Mouse (Mus musculus): ENCODE results near the gene BC003965. TPM values are rescaled to one million over a fixed set of nuclear protein-coding genes. Genes with fewer than 3 reads are reported as not detected.
A peak's percentile ranks its signal among the peaks of the same experiment; 100 is the strongest.

The BC003965 gene
- 35.5 and 35.7 TPM in 2 replicates for polyA plus RNA-seq (2016; fragmentation: Nextera tagmentation; extraction: Ambion mirVana)

DNA sequence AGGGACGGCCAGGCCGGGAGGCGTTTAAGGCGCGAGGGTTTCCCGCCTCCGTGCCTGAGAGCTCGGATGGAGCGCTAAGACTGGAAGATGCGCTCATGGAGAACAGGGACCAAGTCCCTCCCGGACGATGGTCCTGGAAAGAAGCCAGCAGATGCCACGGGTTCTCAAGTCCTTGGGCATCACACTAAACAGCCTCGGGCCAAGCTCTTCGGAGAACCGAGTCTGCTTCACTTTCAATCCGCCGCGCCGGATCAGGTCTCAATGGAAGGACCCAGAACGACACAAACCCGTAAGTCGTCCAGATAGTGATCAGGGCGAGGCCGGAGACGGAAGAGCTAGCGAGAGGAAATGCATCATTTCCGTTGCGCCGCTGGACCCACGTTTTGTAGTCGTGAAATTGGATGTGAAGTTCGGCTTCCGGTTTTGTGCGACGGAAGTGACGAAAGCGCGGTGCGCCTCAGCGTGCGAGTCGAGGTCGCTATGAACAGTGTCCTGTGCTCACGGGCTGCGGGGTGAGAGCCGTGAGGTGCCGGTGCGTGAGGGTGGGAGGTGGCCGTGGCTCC lies at the start of gene BC003965:
Gene BC003965 (plus strand): TSS at position 426 of the 563 bp plus-strand sequence.
- H3K4me3 ChIP-seq (replicated peaks) = peak within 1 kb of the TSS; percentile 97
- under 1% methylated on average over 50 of the region's 50 CpGs for WGBS
- H3K4me1 ChIP-seq (replicated peaks) = peaks cover 20% of the 10 kb centered on the region
- no peaks in the 10 kb centered on the region for H3K9me3 ChIP-seq
- peak within 1 kb of the TSS; percentile 73 for H3K9ac ChIP-seq (replicated peaks)
- peaks cover 4% of the 10 kb centered on the region; the same call in 1 of the 2 replicates for H3K27me3 ChIP-seq
- peak within 1 kb of the TSS; percentile 99 for H3K4me2 ChIP-seq
- ATAC-seq (ENCODE audit: insufficient number of reproducible peaks, insufficient read depth, low FRiP score, low TSS enrichment, low read depth) = peak; percentile 78
- H3K36me3 ChIP-seq = peaks cover 4% of the 10 kb centered on the region
- H3K27ac ChIP-seq = peak within 1 kb of the TSS; percentile 83

GRCm38 (mm10) chr17:25135622-25136021 lies 48.7 kb upstream of the BC003965 start:
- H3K4me3 ChIP-seq (replicated peaks) = no peak overlapping the region
- H3K9me3 ChIP-seq = no peaks in the 10 kb centered on the region
- H3K27ac ChIP-seq = no peak overlapping the region
- no peak for ATAC-seq (ENCODE audit: insufficient number of reproducible peaks, insufficient read depth, low FRiP score, low TSS enrichment, low read depth)
- peaks cover 9% of the 10 kb centered on the region for H3K36me3 ChIP-seq
- WGBS = 84% methylated on average over 6 of the region's 6 CpGs
- no peak overlapping the region for H3K9ac ChIP-seq (replicated peaks)
- H3K4me1 ChIP-seq (replicated peaks) = peaks cover 10% of the 10 kb centered on the region
- no peak overlapping the region for H3K4me2 ChIP-seq
- no peaks in the 10 kb centered on the region for H3K27me3 ChIP-seq

DNA sequence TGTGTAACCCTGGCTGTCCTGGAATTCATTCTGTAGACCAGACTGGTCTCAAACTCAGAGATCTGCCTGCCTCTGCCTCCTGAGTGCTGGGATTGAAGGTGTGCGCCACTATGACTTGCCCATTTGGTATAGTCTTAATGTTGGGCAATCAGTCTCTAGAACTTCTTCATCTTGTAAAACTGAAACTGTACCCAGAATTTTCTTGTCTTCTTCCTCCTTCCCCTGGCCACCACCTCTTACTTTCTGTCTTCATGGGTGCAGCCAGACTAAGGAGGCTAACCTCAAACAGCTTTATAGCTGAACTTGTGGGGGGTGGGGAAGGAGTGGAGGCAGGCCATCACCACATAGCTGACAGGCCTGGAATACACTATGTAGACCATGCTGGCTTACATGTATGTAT lies 45.6 kb upstream of the BC003965 start:
- Histone ChIP-seq H3K4me2 (no peak overlapping the region), H3K27me3 (no peaks in the 10 kb centered on the region), H3K9me3 (no peaks in the 10 kb centered on the region), H3K9ac (replicated peaks) (no peak overlapping the region), H3K27ac (no peak overlapping the region), H3K36me3 (peaks cover 14% of the 10 kb centered on the region), H3K4me3 (replicated peaks) (no peak overlapping the region), H3K4me1 (replicated peaks) (peaks cover 10% of the 10 kb centered on the region)
- no peak for ATAC-seq (ENCODE audit: insufficient number of reproducible peaks, insufficient read depth, low FRiP score, low TSS enrichment, low read depth)
- WGBS = 92% methylated on average over 1 of the region's 1 CpGs

DNA sequence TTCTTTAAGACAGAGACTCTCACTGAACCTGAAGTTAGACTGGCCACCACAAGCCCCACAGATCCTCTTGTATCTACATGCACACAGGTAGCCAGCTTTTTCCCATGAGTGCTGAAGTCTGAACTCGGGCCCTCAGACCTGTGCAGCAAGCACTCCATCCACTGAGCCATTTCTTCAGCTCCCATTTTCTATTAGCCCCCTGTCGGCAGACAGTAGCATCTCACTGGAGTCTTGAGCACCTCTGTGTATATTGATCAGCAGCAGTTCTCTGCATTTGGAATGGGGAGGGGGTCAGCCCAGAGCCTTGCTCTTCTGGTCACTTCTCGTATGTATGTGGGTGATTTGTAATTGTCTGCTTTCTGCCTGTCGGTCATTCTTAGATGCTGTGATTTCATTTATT lies 44.4 kb upstream of the BC003965 start:
- no peak for ATAC-seq (ENCODE audit: insufficient number of reproducible peaks, insufficient read depth, low FRiP score, low TSS enrichment, low read depth)
- H3K9me3 ChIP-seq = no peaks in the 10 kb centered on the region
- 72% methylated on average over 4 of the region's 4 CpGs for WGBS
- no peak overlapping the region for H3K27ac ChIP-seq
- H3K4me3 ChIP-seq (replicated peaks) = no peak overlapping the region
- no peak overlapping the region for H3K9ac ChIP-seq (replicated peaks)
- no peaks in the 10 kb centered on the region for H3K4me1 ChIP-seq (replicated peaks)
- no peaks in the 10 kb centered on the region for H3K27me3 ChIP-seq
- no peak overlapping the region for H3K4me2 ChIP-seq
- peaks cover 26% of the 10 kb centered on the region for H3K36me3 ChIP-seq

DNA sequence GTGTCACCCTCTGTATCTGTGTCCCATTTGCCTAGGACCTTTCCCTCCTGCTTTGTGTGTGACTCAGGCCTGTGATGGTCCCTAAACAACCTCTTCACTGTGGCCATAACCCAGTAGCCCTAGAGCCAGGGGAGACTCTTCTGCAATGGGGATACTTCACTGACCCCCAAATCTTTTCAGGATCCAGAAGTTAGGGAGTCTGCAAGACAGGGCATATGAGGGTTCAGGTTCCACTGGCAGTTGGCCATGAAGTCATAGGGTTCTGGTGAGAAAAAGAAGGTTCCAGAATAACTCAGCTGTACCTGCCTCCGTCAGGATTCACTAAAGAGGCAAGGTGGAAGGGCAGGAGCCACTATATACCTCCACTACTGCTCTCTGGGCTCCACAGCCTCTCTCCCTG lies 22.2 kb upstream of the BC003965 start, which contains the start of gene Ccdc154:
Gene Ccdc154 (plus strand): TSS at position 301 of the 400 bp plus-strand sequence.
- 88% methylated on average over 1 of the region's 1 CpGs for WGBS
- Histone ChIP-seq H3K4me3 (replicated peaks) (no peak within 1 kb of the TSS), H3K9me3 (no peaks in the 10 kb centered on the region), H3K27ac (no peak within 1 kb of the TSS), H3K9ac (replicated peaks) (peak within 1 kb of the TSS; percentile 23; the same call in 1 of the 2 replicates), H3K4me2 (no peak within 1 kb of the TSS), H3K27me3 (no peaks in the 10 kb centered on the region), H3K4me1 (replicated peaks) (no peaks in the 10 kb centered on the region), H3K36me3 (peaks cover 40% of the 10 kb centered on the region)
- ATAC-seq (ENCODE audit: insufficient number of reproducible peaks, insufficient read depth, low FRiP score, low TSS enrichment, low read depth) = no peak

DNA sequence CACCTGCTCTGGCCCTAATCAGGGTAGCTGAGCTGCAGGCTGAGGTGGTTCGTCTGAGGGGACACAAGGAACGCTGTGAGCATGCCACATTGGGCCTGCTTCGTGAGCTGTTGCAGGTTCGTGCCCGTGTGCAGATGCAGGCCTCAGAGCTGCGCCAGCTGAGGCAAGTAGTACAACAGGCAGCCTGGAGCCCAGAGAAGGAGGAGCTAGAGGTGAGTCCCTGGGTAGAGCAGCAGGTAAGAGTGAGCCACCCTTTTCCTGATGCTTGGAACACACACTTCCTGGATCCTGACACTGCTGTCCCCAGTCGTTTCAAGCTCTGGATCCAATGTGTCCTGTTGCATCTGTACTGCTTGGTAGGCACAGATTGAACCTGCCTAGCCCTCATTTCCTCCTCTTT lies 21.0 kb upstream of the BC003965 start:
- Histone ChIP-seq H3K9me3 (no peaks in the 10 kb centered on the region), H3K9ac (replicated peaks) (0 out of 2 replicates have a peak overlapping the region, but pooled peaks have one; percentile 8), H3K4me3 (replicated peaks) (no peak overlapping the region), H3K4me2 (no peak overlapping the region), H3K27ac (no peak overlapping the region), H3K36me3 (peaks cover 30% of the 10 kb centered on the region), H3K4me1 (replicated peaks) (no peaks in the 10 kb centered on the region), H3K27me3 (no peaks in the 10 kb centered on the region)
- no peak for ATAC-seq (ENCODE audit: insufficient number of reproducible peaks, insufficient read depth, low FRiP score, low TSS enrichment, low read depth)
- 72% methylated on average over 7 of the region's 7 CpGs for WGBS

DNA sequence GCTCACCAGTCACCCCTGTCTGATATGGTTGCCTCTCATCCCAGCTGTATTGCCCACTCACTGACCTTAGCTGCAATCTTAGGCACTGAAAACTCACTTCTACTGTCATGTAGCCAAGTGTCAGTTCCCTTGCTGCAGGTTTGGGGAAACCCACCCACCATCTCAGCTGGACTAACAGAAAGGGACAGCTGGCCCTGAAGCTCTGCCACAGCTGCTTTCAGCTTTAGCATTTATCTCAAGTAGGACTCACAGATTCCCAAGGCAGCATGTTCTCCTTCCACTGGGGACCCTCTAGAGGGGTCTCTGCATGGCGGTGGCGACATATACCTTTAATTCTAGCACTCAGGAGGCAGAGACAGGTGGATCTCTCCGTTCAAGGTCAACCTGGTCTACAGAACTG lies 19.6 kb upstream of the BC003965 start:
- Histone ChIP-seq H3K36me3 (peaks cover 21% of the 10 kb centered on the region), H3K27ac (no peak overlapping the region), H3K4me3 (replicated peaks) (no peak overlapping the region), H3K9ac (replicated peaks) (no peak overlapping the region), H3K4me1 (replicated peaks) (no peaks in the 10 kb centered on the region), H3K9me3 (no peaks in the 10 kb centered on the region), H3K27me3 (no peaks in the 10 kb centered on the region), H3K4me2 (no peak overlapping the region)
- WGBS = 78% methylated on average over 3 of the region's 3 CpGs
- ATAC-seq (ENCODE audit: insufficient number of reproducible peaks, insufficient read depth, low FRiP score, low TSS enrichment, low read depth) = no peak

DNA sequence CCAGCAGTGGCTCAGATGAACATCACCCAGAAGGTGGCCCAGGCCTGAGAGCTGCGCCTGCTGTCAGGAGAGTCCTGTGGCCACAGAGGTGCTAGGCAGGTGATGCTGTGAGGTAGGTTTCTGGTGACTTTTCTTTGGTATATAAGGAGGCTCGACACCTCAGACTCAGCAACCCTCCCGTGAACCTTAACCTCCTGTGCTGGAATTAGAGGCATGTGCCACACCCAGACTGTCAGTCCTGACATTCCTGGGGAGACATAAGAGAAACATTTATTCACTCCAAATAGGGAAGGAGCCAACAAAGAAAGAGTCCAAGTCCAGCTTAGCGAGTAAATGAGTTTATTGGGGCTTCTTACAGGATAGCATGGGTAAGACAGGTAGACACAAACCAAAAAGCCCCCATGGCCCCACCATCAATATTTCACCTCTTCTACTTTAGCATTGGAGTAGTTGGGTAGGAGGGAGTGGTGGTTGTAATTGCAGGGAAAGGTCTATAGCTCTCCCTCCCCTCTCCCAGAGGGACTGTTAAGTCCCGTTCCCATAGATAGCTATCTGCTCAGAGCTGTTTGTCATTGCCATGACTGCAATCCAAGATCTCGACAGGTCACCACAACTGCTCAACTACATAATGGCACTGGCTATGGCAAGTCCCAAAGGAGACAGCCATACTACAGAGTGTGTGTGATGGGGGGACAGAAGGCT lies 18.2 kb upstream of the BC003965 start:
- peaks cover 7% of the 10 kb centered on the region for H3K36me3 ChIP-seq
- no peak overlapping the region for H3K4me3 ChIP-seq (replicated peaks)
- H3K4me2 ChIP-seq = no peak overlapping the region
- ATAC-seq (ENCODE audit: insufficient number of reproducible peaks, insufficient read depth, low FRiP score, low TSS enrichment, low read depth) = no peak
- 42% methylated on average over 6 of the region's 6 CpGs for WGBS
- no peaks in the 10 kb centered on the region for H3K4me1 ChIP-seq (replicated peaks)
- no peaks in the 10 kb centered on the region for H3K27me3 ChIP-seq
- no peak overlapping the region for H3K9ac ChIP-seq (replicated peaks)
- no peak overlapping the region for H3K27ac ChIP-seq
- no peaks in the 10 kb centered on the region for H3K9me3 ChIP-seq

GRCm38 (mm10) chr17:25169706-25170105 lies 14.6 kb upstream of the BC003965 start:
- H3K9ac ChIP-seq (replicated peaks) = no peak overlapping the region
- H3K4me2 ChIP-seq = no peak overlapping the region
- no peaks in the 10 kb centered on the region for H3K36me3 ChIP-seq
- no peaks in the 10 kb centered on the region for H3K4me1 ChIP-seq (replicated peaks)
- 89% methylated on average over 2 of the region's 2 CpGs for WGBS
- H3K27me3 ChIP-seq = no peaks in the 10 kb centered on the region
- no peak for ATAC-seq (ENCODE audit: insufficient number of reproducible peaks, insufficient read depth, low FRiP score, low TSS enrichment, low read depth)
- H3K4me3 ChIP-seq (replicated peaks) = no peak overlapping the region
- H3K9me3 ChIP-seq = no peaks in the 10 kb centered on the region
- H3K27ac ChIP-seq = no peak overlapping the region

GRCm38 (mm10) chr17:25172558-25172957 lies 11.8 kb upstream of the BC003965 start:
- Histone ChIP-seq H3K27me3 (peaks cover 12% of the 10 kb centered on the region; the same call in 1 of the 2 replicates), H3K4me2 (no peak overlapping the region), H3K27ac (no peak overlapping the region), H3K9me3 (no peaks in the 10 kb centered on the region), H3K4me1 (replicated peaks) (no peaks in the 10 kb centered on the region), H3K36me3 (no peaks in the 10 kb centered on the region), H3K4me3 (replicated peaks) (no peak overlapping the region), H3K9ac (replicated peaks) (no peak overlapping the region)
- 89% methylated on average over 3 of the region's 3 CpGs for WGBS
- ATAC-seq (ENCODE audit: insufficient number of reproducible peaks, insufficient read depth, low FRiP score, low TSS enrichment, low read depth) = no peak

DNA sequence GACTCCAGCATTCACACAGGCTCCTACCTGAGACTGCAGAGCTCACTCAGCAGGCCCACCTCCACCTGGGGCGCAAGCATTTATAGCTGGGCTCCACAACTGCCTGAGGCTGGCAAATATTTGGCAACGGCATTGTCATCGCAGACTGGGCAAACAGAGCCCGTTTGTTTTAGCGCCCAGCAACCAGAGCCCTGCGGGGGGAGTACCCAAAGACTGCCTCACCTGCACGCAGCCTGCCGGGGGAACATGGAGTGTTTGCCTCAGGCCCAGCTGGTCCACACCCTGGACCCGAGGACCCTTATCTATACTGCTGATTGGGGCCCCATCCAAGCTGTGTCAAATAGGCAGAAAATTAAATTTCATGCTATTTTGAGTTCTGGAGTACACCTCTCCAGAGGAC lies 8.9 kb upstream of the BC003965 start, which contains the start of gene Gm38655:
Gene Gm38655 (minus strand): TSS at position 61 of the 400 bp plus-strand sequence.
- Histone ChIP-seq H3K9ac (replicated peaks) (no peak within 1 kb of the TSS), H3K4me2 (no peak within 1 kb of the TSS), H3K4me3 (replicated peaks) (no peak within 1 kb of the TSS), H3K36me3 (no peaks in the 10 kb centered on the region), H3K27ac (no peak within 1 kb of the TSS), H3K9me3 (no peaks in the 10 kb centered on the region), H3K4me1 (replicated peaks) (no peaks in the 10 kb centered on the region), H3K27me3 (peaks cover 14% of the 10 kb centered on the region)
- no peak for ATAC-seq (ENCODE audit: insufficient number of reproducible peaks, insufficient read depth, low FRiP score, low TSS enrichment, low read depth)
- 70% methylated on average over 9 of the region's 9 CpGs for WGBS

Data from limb, embryonic 12.5 days (tissue).